Mouse (Mus musculus) megakaryocyte-erythroid progenitor cell, adult 5-6 weeks (primary cell): ENCODE measurements around the gene Dbi. TPM values are rescaled to one million over a fixed set of nuclear protein-coding genes. Genes with fewer than 3 reads are reported as not detected.

ENCODE experiments used
- ATAC-seq: replicated peaks from 2 replicates; pipeline ENCODE4 v1.8.0; 2016; ENCODE audit warnings: mild to moderate bottlenecking, inconsistent platforms; ENCODE audit not compliant: severe bottlenecking, poor library complexity, low FRiP score, low TSS enrichment
- total RNA-seq, 2 experiments: library from RNA; stranded (forward) in 1 of 2; stranded (reverse) in 1 of 2; fragments of 200-1000, 215-1000 nt in 1 of 2; fragments of >200 nt in 1 of 2; fragmentation: Nextera tagmentation in 1 of 2; gene quantifications; 2 replicates each; pipeline ENCODE4 v1.2.3; 2014 to 2017

Dbi gene
- total RNA-seq (2014; fragmentation: Nextera tagmentation) (120 and 154 TPM in 2 replicates), total RNA-seq (2017) (135 and 188 TPM in 2 replicates)

- ATAC-seq = peak; percentile 95
These were observed at the start of gene Dbi, which contains the start of gene 3110009E18Rik for GRCm38 (mm10) chr1:120120969-120121811. Gene Dbi (minus strand): TSS chr1:120121078. Gene 3110009E18Rik (plus strand): TSS chr1:120121187.

- no peak for ATAC-seq
These were observed 49.4 kb upstream of the Dbi start for GRCm38 (mm10) chr1:120170307-120170706.

GRCm38 (mm10) chr1:120168674-120169073, 47.8 kb upstream of the Dbi start:
- ATAC-seq = no peak

- no peak for ATAC-seq
These were observed 47.1 kb upstream of the Dbi start for GRCm38 (mm10) chr1:120168016-120168415.

- no peak for ATAC-seq
These were observed 41.7 kb upstream of the Dbi start for GRCm38 (mm10) chr1:120162616-120163015.

GRCm38 (mm10) chr1:120161502-120161901, 40.6 kb upstream of the Dbi start:
- ATAC-seq = no peak

- no peak for ATAC-seq
These were observed 37.7 kb upstream of the Dbi start for GRCm38 (mm10) chr1:120158474-120159127.

GRCm38 (mm10) chr1:120155325-120155724, 34.4 kb upstream of the Dbi start:
- peak; percentile 72; the same call in 1 of the 2 replicates for ATAC-seq

- ATAC-seq = peak; percentile 81
These were observed 33.4 kb upstream of the Dbi start for GRCm38 (mm10) chr1:120154232-120154631.

- ATAC-seq = peak; percentile 38; the same call in 1 of the 2 replicates
These were observed 26.1 kb upstream of the Dbi start for GRCm38 (mm10) chr1:120146994-120147393.

- no peak for ATAC-seq
These were observed 24.8 kb upstream of the Dbi start for GRCm38 (mm10) chr1:120145527-120146216.

- ATAC-seq = no peak
These were observed 21.7 kb upstream of the Dbi start for GRCm38 (mm10) chr1:120142551-120142950.

- ATAC-seq = no peak; the same call in 1 of the 2 replicates
These were observed 19.3 kb upstream of the Dbi start for GRCm38 (mm10) chr1:120140144-120140693.

- ATAC-seq = no peak
These were observed 18.2 kb upstream of the Dbi start for GRCm38 (mm10) chr1:120138923-120139540.

- ATAC-seq = peak; percentile 56
These were observed 15.3 kb upstream of the Dbi start for GRCm38 (mm10) chr1:120135934-120136786.

GRCm38 (mm10) chr1:120132376-120132775, 11.5 kb upstream of the Dbi start:
- ATAC-seq = no peak

GRCm38 (mm10) chr1:120126318-120126717, 5.4 kb upstream of the Dbi start:
- no peak for ATAC-seq

GRCm38 (mm10) chr1:120125471-120125870, 4.6 kb upstream of the Dbi start:
- ATAC-seq = no peak
